Comparison of ENCODE assay signal across 12 mouse cellular contexts in the genomic region with DNA sequence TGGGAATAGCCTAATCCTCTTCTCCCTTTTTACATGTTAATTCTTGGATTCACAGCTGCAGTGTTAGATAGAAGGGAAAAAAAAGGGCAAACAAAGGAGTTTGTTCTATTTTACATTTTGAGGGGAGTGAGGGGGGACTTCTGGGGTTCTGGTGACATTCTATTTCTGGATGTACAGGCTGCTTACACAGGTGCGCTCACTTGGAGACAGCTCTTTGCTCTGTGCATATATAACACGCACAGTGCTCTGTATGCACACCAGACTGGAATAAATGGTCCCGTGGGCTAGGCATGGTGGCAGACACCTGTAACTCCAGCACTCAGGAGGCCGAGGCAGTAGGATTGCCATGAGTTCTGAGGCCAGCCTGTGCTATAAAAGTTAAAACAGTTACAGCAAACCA.
"Had no signal": no experiment of that assay in that cellular context is flagged by ENCODE, and none has a peak within 500 bp of the region (broad histone marks: within the 10 kb centered on the region; RNA-seq: fewer than 3 reads in every experiment).

No protein-coding gene starts in this region.

- H3K4me1 ChIP-seq: liver, embryonic 12.5 days had no signal

- H3K27ac ChIP-seq: liver, embryonic 12.5 days; liver, embryonic 14.5 days; neural tube, embryonic 13.5 days; neural tube, embryonic 15.5 days had no signal

- H3K4me2 ChIP-seq: liver, embryonic 12.5 days; lung, embryonic 14.5 days; neural tube, embryonic 13.5 days; neural tube, embryonic 15.5 days had no signal

- ATAC-seq: liver, embryonic 12.5 days had no signal

- H3K36me3 ChIP-seq: liver, embryonic 12.5 days; neural tube, embryonic 13.5 days; neural tube, embryonic 15.5 days had no signal

- H3K4me3 ChIP-seq: liver, embryonic 12.5 days; myocyte; neural tube, embryonic 13.5 days; neural tube, embryonic 15.5 days had no signal

- DNase-seq: right cerebral cortex, adult 18-20 months; right cerebral cortex, postnatal 25 days; right cerebral cortex, postnatal 4 days; spleen, adult 18-20 months; thymus, adult 18-20 months; thymus, postnatal 36 days had no signal

- H3K27me3 ChIP-seq: liver, embryonic 12.5 days; neural tube, embryonic 13.5 days; neural tube, embryonic 15.5 days had no signal

- H3K9ac ChIP-seq: liver, embryonic 12.5 days; liver, embryonic 14.5 days; lung, embryonic 14.5 days; neural tube, embryonic 13.5 days; neural tube, embryonic 15.5 days had no signal

- H3K9me3 ChIP-seq: liver, embryonic 12.5 days; neural tube, embryonic 13.5 days; neural tube, embryonic 15.5 days had no signal
